Mouse (Mus musculus) CH12.LX (cell line): ENCODE data around the gene Cxcl10. TPM values are rescaled to one million over a fixed set of nuclear protein-coding genes. Genes with fewer than 3 reads are reported as not detected.

Experiments used
- DNase-seq: peaks from one replicate; pipeline ENCODE4 v3.0.0-alpha.2; 2013; ENCODE audit errors: extremely low read depth
- H3K27ac ChIP-seq: 2 replicates; pipeline ENCODE4 v1.5.1; 2012; ENCODE audit warnings: low read depth, mild to moderate bottlenecking, control low read depth, moderate library complexity; ENCODE audit not compliant: insufficient read depth
- H3K27me3 ChIP-seq: replicated peaks from 2 replicates; pipeline ENCODE3; 2012; ENCODE audit warnings: inconsistent platforms
- H3K36me3 ChIP-seq, 2 experiments: replicated peaks in 1 of 2; 2 replicates each; pipeline versions ENCODE3 to v1.6.1; 2012; ENCODE audit warnings: inconsistent platforms in 1 of 2, low read length in 1 of 2, mild to moderate bottlenecking in 1 of 2, mixed read lengths in 1 of 2, moderate library complexity in 1 of 2; ENCODE audit not compliant: control insufficient read depth in 1 of 2, insufficient read depth in 1 of 2
- H3K4me1 ChIP-seq, 2 experiments: 2 replicates each; pipeline ENCODE4 v1.6.1; 2012; ENCODE audit warnings: inconsistent platforms in 1 of 2, moderate library complexity in 1 of 2; ENCODE audit not compliant: insufficient read depth in 2 of 2, control insufficient read depth in 1 of 2
- H3K4me2 ChIP-seq: 2 replicates; pipeline ENCODE4 v1.6.1; 2012; ENCODE audit warnings: low read depth, mild to moderate bottlenecking, control low read depth; ENCODE audit not compliant: poor library complexity, insufficient read depth, severe bottlenecking
- H3K4me3 ChIP-seq, 3 experiments: fragments of 150-350 bp in 1 of 3; sonication (generic) in 1 of 3; replicated peaks in 1 of 3; 2 replicates each; pipeline versions ENCODE3 to v1.5.1; 2011 to 2012; ENCODE audit warnings: low read depth in 2 of 3, low read length in 2 of 3, mild to moderate bottlenecking in 2 of 3, moderate library complexity in 2 of 3, control low read depth in 1 of 3, improper control_type of control experiment in 1 of 3, inconsistent platforms in 1 of 3, mixed read lengths in 1 of 3; ENCODE audit not compliant: poor library complexity in 1 of 3
- H3K79me2 ChIP-seq: replicated peaks from 2 replicates; pipeline ENCODE4 v1.6.1; 2012; ENCODE audit warnings: mild to moderate bottlenecking, moderate library complexity; ENCODE audit not compliant: control insufficient read depth, poor library complexity, insufficient read depth, severe bottlenecking; ENCODE audit errors: extremely low read depth
- H3K9ac ChIP-seq: 2 replicates; pipeline ENCODE4 v1.6.1; 2012; ENCODE audit warnings: low read depth, mild to moderate bottlenecking, control low read depth, moderate library complexity; ENCODE audit not compliant: insufficient read depth
- H3K9me3 ChIP-seq: replicated peaks from 2 replicates; pipeline ENCODE3; 2012; ENCODE audit warnings: low read length, inconsistent platforms, mixed read lengths
- ELF1 ChIP-seq: IDR thresholded peaks from 2 replicates; pipeline ENCODE4 v1.6.1; 2014; ENCODE audit warnings: low read depth, mild to moderate bottlenecking, inconsistent platforms, low read length, improper control_type of control experiment
- ETS1 ChIP-seq: conservative IDR thresholded peaks from 2 replicates; pipeline ENCODE4 v1.6.1; 2012; ENCODE audit warnings: low read depth, mild to moderate bottlenecking, inconsistent platforms, low read length, improper control_type of control experiment, moderate library complexity
- GABPA ChIP-seq: IDR thresholded peaks from 2 replicates; pipeline ENCODE4 v1.6.1; 2012; ENCODE audit warnings: low read depth, low read length, improper control_type of control experiment, inconsistent platforms; ENCODE audit not compliant: insufficient replicate concordance
- HCFC1 ChIP-seq: IDR thresholded peaks from 2 replicates; pipeline ENCODE4 v1.6.1; 2012; ENCODE audit warnings: low read depth, mild to moderate bottlenecking, inconsistent platforms, low read length, improper control_type of control experiment
- IRF4 ChIP-seq: IDR thresholded peaks from 2 replicates; pipeline ENCODE4 v1.6.1; 2014; ENCODE audit warnings: low read depth, mild to moderate bottlenecking, inconsistent platforms, low read length, improper control_type of control experiment
- JUN ChIP-seq: IDR thresholded peaks from 2 replicates; pipeline ENCODE4 v1.6.1; 2011; ENCODE audit warnings: low read depth, mild to moderate bottlenecking, low read length, improper control_type of control experiment, moderate library complexity; ENCODE audit not compliant: insufficient read depth
- JUND ChIP-seq: conservative IDR thresholded peaks from 2 replicates; pipeline ENCODE4 v1.6.1; 2011; ENCODE audit warnings: low read depth, low read length, improper control_type of control experiment
- MAZ ChIP-seq: IDR thresholded peaks from 2 replicates; pipeline ENCODE4 v1.6.1; 2012; ENCODE audit warnings: low read depth, mild to moderate bottlenecking, inconsistent platforms, low read length, improper control_type of control experiment, moderate library complexity
- MEF2A ChIP-seq: IDR thresholded peaks from 2 replicates; pipeline ENCODE4 v1.6.1; 2014; ENCODE audit warnings: low read depth, mild to moderate bottlenecking, inconsistent platforms, low read length, improper control_type of control experiment, borderline replicate concordance
- MYC ChIP-seq: IDR thresholded peaks from 2 replicates; pipeline ENCODE4 v1.6.1; 2011; ENCODE audit warnings: low read depth, mild to moderate bottlenecking, improper control_type of control experiment, low read length
- POLR2A ChIP-seq: IDR thresholded peaks from 2 replicates; pipeline ENCODE4 v1.6.1; 2011; ENCODE audit warnings: low read depth, mild to moderate bottlenecking, improper control_type of control experiment, low read length
- RAD21 ChIP-seq: IDR thresholded peaks from 2 replicates; pipeline ENCODE4 v1.6.1; 2011; ENCODE audit warnings: low read depth, mild to moderate bottlenecking, low read length, improper control_type of control experiment, moderate library complexity
- RCOR1 ChIP-seq: conservative IDR thresholded peaks from 2 replicates; pipeline ENCODE4 v1.6.1; 2012; ENCODE audit warnings: low read depth, mild to moderate bottlenecking, inconsistent platforms, low read length, improper control_type of control experiment
- SMC3 ChIP-seq: IDR thresholded peaks from 2 replicates; pipeline ENCODE4 v1.6.1; 2011; ENCODE audit warnings: low read depth, low read length, improper control_type of control experiment
- TBP ChIP-seq: conservative IDR thresholded peaks from 2 replicates; pipeline ENCODE4 v1.6.1; 2011; ENCODE audit warnings: low read depth, low read length, improper control_type of control experiment
- TCF12 ChIP-seq: IDR thresholded peaks from 2 replicates; pipeline ENCODE4 v1.6.1; 2014; ENCODE audit warnings: low read depth, mild to moderate bottlenecking, inconsistent platforms, low read length, improper control_type of control experiment
- USF1 ChIP-seq: IDR thresholded peaks from 2 replicates; pipeline ENCODE4 v1.6.1; 2014; ENCODE audit warnings: low read depth, mild to moderate bottlenecking, inconsistent platforms, low read length, improper control_type of control experiment
- ZC3H11A ChIP-seq: IDR thresholded peaks from 2 replicates; pipeline ENCODE4 v1.6.1; 2012; ENCODE audit warnings: low read depth, mild to moderate bottlenecking, inconsistent platforms, low read length, improper control_type of control experiment
- dilution Hi-C: fragments of 300-500 bp; cut with MboI; formaldehyde crosslinking; loops from 2 replicates; pipeline ENCODE4 v1.14.3; 2020; ENCODE audit warnings: low sequenced_read_pairs; ENCODE audit not compliant: extremely low pct_unique_long_range_greater_than_20kb, extremely low pct_ligation_motif_present
- in situ Hi-C: fragments of 300-500 bp; cut with MboI; formaldehyde crosslinking; loops from 3 replicates; pipeline ENCODE4 v1.14.3; 2019; ENCODE audit warnings: low sequenced_read_pairs, low pct_ligation_motif_present, low pct_unique_long_range_greater_than_20kb, mixed read lengths
- polyA plus RNA-seq: library from polyadenylated mRNA; unstranded; fragments of >175 nt; gene quantifications from 2 replicates; pipeline ENCODE4 v1.2.1, GENCODE M21; 2012; ENCODE audit warnings: low read depth; ENCODE audit not compliant: insufficient read length
- total RNA-seq, 2 experiments: library from RNA; depleted of rRNA; stranded (reverse); fragments of 300-350 nt in 1 of 2; fragments of >200 nt in 1 of 2; gene quantifications; 2 replicates each; pipeline ENCODE4 v1.2.3; 2012 to 2014

The Cxcl10 gene
- total and polyA plus RNA-seq, 3 experiments: 0.30 to 4.9 (median 2.6) TPM

DNA sequence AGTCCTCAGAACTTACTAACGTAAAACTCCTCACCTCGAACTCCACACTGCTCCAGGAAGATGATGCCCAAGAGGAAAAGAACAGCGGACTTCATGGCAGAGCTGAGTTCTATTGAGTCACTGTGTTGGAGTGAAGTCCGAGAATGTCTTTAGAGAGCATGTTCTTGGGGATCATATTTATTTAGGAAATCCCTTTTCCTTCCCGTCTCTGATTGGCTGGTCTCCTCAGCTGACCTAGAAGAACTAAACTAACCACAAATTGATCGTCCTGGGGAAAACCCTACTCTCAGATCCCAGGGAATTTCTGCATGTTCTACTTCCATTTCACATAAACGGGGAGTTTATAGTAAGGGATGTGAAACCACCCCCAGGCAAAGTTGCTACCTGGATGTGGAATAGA, 20.8 kb downstream of the Cxcl10 start, which contains the start of gene Cxcl9:
TSS of gene Cxcl9 (minus strand) at position 151 of the 400 bp plus-strand sequence.
- H3K27ac ChIP-seq: no peak within 1 kb of the TSS
- H3K79me2 ChIP-seq: no peaks in the 10 kb centered on the region
- H3K9ac ChIP-seq: no peak within 1 kb of the TSS
- no peak for DNase-seq
- TF ChIP-seq JUND (no peak), USF1 (peak; percentile 50)
- no peak within 1 kb of the TSS for H3K4me3 ChIP-seq
- dilution Hi-C loops: no loop called here
- in situ Hi-C loops: no loop called here
- no peaks in the 10 kb centered on the region for H3K36me3 ChIP-seq
- 0 out of 4 replicates have a peak, but pooled peaks cover 0 to 2% of the 10 kb centered on the region in 2 experiments for H3K4me1 ChIP-seq
- H3K4me2 ChIP-seq: peak within 1 kb of the TSS; percentile 8
- H3K9me3 ChIP-seq: no peaks in the 10 kb centered on the region
- H3K27me3 ChIP-seq: no peaks in the 10 kb centered on the region

DNA sequence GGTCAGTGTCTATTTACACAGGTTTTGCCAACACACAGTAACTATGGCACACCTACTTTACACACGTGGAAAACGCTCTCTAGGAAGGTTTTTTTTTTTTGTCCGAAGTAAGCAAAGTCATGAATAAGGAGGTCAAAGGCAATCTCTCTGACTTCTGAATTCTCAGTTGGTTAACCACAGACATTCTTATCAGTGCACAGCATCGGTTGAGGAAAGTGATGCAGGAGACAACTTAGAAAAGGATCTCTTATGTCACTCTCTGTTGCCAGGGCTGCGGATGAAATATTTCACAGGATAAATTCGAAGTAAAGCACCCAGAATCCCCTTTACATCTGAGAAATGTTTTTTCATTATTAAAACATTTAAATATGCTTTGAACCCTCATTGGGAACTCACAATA, 21.3 kb downstream of the Cxcl10 start:
- dilution Hi-C loops (no loop called here), in situ Hi-C loops (no loop called here)
- H3K79me2 ChIP-seq: no peaks in the 10 kb centered on the region
- H3K4me1 ChIP-seq: 0 out of 4 replicates have a peak, but pooled peaks cover 0 to 2% of the 10 kb centered on the region in 2 experiments
- H3K9me3 ChIP-seq: no peaks in the 10 kb centered on the region
- no peak for DNase-seq
- H3K9ac ChIP-seq: no peak overlapping the region
- no peak overlapping the region for H3K27ac ChIP-seq
- H3K36me3 ChIP-seq: no peaks in the 10 kb centered on the region
- TF ChIP-seq GABPA (no peak), RAD21 (no peak), MEF2A (no peak), IRF4 (no peak), ETS1 (no peak), SMC3 (no peak), JUN (no peak), MAZ (no peak), TCF12 (no peak), POLR2A (no peak), ELF1 (no peak), TBP (no peak), RCOR1 (no peak), HCFC1 (no peak), ZC3H11A (no peak), MYC (no peak)
- TF ChIP-seq, all 38 proteins: peak for 0
- H3K4me3 ChIP-seq: no peak overlapping the region
- H3K27me3 ChIP-seq: no peaks in the 10 kb centered on the region
- H3K4me2 ChIP-seq: no peak overlapping the region; the same call in 1 of the 2 replicates
